Mouse (Mus musculus) CD4-positive, CD25-positive, alpha-beta regulatory T cell, adult 4 months (primary cell): Measurements from ENCODE around the gene Hoxd11. TPM values are rescaled to one million over a fixed set of nuclear protein-coding genes. Genes with fewer than 3 reads are reported as not detected.

ENCODE experiments used
- ATAC-seq: one replicate; pipeline ENCODE4 v1.8.0; 2017
- polyA plus RNA-seq, 2 experiments: library from polyadenylated mRNA; unstranded; fragments of 100-300 nt; shearing (Covaris generic); gene quantifications; one replicate each; pipeline ENCODE4 v1.2.1; 2017

Gene Hoxd11
- polyA plus RNA-seq, 2 experiments from 2014 or later, result not detected

DNA sequence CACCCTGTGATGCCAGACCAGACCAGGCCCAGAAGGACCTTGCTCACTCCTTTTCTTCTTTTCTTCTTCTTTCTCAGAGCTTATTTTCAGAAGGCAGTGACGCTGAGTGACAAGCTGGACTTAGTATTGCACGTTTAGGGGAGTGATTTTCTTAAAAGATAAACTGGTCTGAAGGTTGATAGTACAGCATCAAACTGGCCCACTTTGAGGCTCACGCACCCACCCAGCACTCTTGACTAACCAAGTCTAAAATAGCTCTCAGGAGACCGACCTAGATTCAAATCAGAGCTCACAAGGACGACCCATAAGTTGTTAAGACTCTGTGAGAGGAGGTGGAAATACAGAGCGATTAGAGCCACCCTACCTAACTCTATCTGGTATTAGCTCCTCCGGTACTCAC is 12.9 kb upstream of the Hoxd11 start:
- ATAC-seq, result no peak

GRCm38 (mm10) chr2:74667191-74667841 is 12.0 kb upstream of the Hoxd11 start:
- no peak for ATAC-seq

- no peak for ATAC-seq
Observed at GRCm38 (mm10) chr2:74667842-74668357, 11.5 kb upstream of the Hoxd11 start, which contains the start of gene Hoxd13. Gene Hoxd13, plus strand, starts transcription at chr2:74668310.

- ATAC-seq, result no peak
Observed at GRCm38 (mm10) chr2:74668370-74669229, 10.8 kb upstream of the Hoxd11 start.

- no peak for ATAC-seq
Observed at GRCm38 (mm10) chr2:74669230-74669578, 10.2 kb upstream of the Hoxd11 start.

DNA sequence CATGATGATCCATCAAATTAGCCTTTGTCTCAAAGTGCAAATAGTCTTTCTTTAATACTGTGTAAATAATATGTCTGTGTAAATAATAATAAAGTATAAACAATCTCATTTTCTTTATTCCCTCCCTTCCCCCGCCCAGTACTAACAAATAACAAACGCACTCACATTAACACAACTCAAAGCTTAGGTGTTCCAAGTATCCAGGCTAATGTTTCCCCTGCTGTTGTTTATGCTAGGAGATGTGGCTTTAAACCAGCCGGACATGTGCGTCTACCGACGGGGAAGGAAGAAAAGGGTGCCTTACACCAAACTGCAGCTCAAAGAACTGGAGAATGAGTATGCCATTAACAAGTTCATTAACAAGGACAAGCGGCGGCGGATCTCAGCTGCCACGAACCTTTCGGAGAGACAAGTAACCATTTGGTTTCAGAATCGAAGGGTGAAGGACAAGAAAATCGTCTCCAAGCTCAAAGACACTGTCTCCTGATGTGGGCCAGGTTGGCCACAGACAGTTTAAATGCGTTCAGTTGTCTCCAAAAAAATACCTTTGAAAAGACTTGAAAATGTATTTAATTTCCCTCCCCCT is 9.6 kb upstream of the Hoxd11 start:
- no peak for ATAC-seq

DNA sequence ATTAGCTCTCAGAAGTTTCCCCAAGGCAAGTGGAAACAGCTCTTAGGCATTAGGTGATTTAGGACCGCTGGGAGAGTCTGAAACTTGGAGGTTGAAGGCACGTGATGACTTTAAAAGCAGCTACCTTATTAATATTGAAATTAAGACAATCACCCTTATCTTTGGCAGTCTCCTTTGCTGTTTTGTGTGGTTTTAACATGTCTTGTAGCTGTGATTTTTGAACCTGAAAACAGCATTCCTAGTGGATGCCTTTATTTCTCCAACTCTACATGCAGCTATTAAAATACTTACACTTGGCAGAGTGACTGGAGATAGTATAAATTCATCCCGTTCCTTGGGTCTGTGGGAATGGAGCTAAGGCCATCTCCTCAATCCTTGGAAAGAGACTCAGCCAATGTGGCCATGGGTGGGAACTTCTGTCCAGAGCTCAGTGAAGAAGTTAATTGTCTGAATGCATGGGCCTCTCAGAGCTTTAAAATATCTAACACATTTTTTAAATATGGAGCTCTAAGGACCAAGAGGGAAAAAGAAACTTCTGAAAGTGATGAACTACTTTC is 8.6 kb upstream of the Hoxd11 start:
- ATAC-seq, result no peak

GRCm38 (mm10) chr2:74671847-74672246 is 7.5 kb upstream of the Hoxd11 start:
- no peak for ATAC-seq

DNA sequence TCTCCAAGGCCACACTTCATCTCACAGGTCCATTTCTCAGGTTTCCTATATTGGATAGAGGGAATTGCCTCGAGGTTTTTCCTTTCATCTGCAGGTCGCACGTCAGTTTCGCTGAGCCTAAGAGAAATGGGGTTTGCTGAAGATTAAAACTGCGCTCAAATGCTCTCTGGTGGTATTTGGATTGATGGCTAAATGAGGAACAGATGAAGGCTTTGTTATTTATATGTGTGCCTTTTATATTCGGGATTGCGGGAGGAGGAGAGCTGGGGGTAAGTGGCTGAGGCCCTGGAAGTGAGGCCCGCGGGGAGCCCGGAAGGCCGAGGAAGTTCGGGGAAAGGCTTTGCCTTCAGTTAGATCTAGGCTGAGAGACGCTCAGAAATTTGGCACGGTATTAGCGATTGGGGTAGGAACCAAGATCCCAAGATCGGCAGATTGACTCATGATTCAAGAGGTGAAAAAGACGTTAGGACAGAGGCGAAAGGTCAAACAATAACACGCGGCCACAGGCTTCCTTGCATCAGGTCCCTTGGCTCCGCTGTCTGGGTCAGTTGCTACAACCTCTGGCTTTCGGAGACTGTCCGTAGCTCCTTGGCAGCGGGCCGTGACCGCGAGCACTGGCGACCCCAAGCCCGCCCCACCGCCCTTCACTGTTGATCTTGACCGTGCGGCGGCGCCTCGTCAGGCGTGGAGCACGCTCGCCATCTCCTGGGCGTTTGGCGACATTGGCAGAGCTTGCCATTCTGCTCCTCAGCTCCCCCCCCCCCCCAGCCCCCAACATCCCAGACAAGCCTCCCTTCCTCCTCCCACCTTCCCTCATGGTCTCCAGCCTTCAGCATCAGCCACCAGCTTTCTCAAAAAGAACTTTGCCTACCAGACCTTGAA is 6.6 kb upstream of the Hoxd11 start:
- peak; percentile 72 for ATAC-seq

DNA sequence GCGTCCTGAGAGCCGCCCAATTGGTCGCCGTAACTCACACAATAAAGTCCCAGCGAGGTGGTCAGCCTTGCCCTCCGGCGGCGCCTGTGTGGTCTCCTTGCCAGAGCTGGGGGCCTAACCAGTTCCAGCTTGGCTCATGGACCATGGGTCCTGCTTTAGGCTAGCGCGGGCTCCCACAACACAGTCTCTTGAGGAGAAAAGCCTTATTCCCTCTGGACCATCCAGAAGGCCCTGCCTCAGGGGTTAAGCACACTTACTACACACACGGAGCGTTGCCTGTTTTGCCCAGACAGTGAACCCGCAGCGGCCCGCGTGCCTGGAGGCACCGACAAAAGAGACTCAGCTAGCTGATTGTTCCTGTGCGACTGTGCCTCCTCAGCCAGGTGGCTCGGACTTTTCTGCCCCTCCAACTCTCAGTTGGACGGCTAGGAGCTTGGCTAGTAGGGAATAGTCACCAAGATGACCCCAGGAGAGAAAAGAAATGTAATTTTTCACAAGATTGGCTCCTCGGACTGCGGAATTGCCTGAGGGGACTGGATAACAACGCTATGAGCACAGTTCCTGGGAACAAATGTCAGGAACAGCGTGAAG is 5.4 kb upstream of the Hoxd11 start:
- no peak for ATAC-seq

DNA sequence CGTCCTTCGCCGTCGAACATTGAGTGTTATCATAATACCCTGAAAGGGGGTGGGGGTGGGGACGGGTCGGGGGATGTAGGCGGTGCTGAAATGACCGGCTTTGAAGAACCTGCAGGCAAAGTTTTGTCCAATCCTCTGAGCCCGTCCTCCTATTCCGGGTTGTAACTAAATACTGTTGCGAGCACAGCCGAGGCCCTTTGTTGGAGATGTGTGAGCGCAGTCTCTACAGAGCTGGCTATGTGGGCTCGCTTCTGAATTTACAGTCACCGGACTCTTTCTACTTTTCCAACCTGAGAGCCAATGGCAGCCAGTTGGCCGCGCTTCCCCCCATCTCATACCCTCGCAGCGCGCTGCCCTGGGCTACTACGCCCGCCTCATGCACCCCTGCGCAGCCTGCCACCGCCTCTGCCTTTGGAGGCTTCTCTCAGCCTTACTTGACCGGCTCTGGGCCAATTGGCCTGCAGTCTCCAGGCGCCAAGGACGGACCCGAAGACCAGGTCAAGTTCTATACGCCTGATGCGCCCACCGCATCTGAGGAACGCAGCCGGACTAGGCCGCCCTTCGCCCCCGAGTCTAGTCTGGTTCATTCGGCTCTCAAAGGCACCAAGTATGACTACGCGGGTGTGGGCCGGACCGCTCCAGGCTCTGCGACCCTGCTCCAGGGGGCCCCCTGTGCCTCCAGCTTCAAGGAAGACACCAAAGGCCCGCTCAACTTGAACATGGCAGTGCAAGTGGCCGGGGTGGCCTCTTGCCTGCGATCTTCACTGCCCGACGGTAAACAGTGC is 4.3 kb upstream of the Hoxd11 start, which contains the start of gene Hoxd12:
TSS of gene Hoxd12 (plus strand) at position 133 of the 785 bp plus-strand sequence.
- no peak for ATAC-seq

DNA sequence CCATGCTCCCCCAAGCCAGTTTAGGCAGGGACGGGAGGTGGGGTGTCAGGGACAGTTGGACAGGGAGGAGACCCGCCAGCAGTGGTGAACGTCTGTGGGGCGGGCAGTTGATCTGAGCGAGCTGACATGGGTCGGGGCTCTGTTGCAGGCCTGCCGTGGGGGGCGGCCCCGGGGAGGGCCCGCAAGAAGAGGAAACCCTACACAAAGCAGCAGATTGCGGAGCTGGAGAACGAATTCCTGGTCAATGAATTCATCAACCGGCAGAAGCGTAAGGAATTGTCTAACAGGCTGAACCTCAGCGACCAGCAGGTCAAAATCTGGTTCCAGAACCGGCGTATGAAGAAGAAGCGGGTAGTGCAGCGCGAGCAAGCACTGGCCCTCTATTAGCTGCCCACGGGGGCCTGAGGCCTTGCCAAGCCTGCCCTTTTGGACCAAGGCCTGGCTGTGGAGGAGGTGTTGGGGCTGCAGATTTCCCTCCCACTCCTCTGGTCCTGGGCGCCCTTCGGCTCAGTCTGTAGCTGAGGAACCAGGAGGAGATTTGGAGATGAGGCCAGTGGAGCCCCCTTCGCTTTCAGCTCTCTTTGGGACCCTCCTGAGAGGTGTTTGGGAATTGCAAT is 3.6 kb upstream of the Hoxd11 start:
- ATAC-seq, result no peak

DNA sequence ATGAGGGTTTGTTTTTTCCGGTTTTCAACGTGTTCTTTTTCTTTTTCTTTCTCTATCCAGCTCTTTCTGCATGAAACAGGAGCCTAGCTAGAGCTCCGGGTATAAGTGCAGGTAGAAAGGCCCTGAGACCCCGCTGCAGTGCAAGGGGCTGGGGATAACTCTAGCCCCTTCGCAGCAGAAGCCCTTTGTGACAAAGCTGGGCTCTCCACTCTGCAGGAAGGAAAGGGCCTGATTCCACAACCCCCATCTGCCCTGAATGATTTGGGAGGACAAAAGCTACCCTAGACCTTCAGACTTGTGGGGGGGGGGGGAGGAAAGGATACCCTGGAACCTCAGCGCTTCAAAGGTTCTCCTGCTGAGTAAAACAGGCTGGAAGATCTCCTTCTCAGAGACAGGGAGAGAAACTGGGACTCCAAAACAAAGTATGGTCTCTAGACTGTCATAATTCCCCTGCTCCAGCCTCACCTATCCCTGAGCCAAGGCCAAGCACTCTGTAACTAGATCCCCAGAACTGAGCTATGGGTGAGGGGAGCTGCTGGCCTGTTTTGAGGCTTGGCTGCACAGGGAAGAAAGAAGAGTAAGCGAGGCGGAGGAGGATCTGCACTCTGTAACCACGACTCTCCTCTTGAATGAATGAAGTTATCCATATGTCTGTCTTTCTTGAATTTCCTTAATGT is 2.8 kb upstream of the Hoxd11 start:
- no peak for ATAC-seq

DNA sequence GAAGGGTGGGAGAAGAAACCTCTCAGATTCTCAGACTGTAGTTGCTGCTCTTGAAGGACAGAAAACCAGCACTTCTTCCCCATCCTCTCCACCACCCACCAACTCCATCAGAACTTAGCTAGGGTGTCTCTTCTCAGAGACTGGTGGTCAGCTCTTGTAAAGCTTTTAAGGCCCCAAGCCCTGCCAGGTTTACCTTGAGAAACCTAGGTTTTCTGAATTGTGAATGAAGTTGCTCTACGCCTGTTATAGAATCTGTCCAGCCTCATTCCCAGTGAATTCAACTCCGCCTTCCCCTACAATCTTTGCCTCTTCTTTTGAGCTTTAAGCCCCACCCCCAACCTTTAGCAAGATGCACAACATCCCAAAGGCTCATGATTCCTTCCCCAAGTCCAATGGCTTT is 2.3 kb upstream of the Hoxd11 start:
- ATAC-seq, result no peak

- ATAC-seq, result no peak
Observed at GRCm38 (mm10) chr2:74679596-74679971, 227 bp downstream of the Hoxd11 start.

- no peak for ATAC-seq
Observed at GRCm38 (mm10) chr2:74679980-74680379, 623 bp downstream of the Hoxd11 start.

DNA sequence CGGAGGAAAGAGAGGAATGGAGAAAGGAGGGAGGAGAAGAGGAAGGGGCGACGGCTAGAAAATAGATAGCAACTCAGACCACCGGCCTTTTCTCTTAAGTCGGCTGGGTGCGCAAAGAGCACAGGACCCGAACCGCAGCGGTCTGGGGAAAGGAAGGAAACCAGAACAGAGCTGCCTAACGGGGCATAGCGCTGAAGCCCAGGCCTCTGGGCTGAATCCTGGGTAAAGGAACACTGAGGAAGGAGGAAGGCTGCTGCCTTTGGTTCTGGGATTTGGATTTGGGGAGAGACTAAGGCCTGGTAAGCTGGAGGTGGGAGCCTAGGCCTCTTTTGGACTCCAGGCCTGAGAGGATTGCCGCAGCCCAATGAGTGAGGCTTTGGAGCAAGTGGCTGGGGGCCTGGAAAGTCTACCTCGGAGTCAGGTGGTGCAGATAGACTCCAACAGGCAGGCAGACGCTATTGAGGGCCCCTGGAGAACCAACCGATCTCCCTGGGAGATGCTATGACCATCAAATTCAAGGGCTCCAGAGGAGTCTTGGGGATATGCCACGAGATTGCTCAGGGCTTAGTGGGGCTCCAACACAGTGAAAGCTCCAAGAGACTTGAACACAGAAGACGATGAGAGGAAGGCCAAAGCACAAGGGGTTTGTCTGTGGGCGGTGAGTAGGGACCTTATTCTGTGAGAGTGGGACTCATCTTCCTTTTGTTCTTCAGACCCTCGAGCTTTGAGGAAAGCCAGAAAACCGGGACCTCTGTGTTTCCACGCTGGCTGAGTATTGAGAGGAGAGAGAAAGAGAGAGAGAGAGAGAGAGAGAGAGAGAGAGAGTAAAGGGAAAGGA is 1.4 kb downstream of the Hoxd11 start:
- ATAC-seq, result no peak

- ATAC-seq, result no peak
Observed at GRCm38 (mm10) chr2:74681594-74682531, 2.5 kb downstream of the Hoxd11 start.
